Mouse (Mus musculus) testis, postnatal 10 days (tissue): Measurements from ENCODE around the gene Baiap2.

Experiments
- DNase-seq: peaks from one replicate; pipeline ENCODE4 v3.0.0; 2021; ENCODE audit warnings: low spot score

Baiap2 gene

GRCm38 (mm10) chr11:120012702-120013101, 70.1 kb downstream of the Baiap2 start:
- no peak for DNase-seq

GRCm38 (mm10) chr11:120013174-120013711, 70.7 kb downstream of the Baiap2 start:
- DNase-seq = peak; percentile 84

GRCm38 (mm10) chr11:120014758-120015157, 72.2 kb downstream of the Baiap2 start:
- DNase-seq = no peak

GRCm38 (mm10) chr11:120017011-120017410, 74.4 kb downstream of the Baiap2 start:
- no peak for DNase-seq

GRCm38 (mm10) chr11:120019542-120020440, 77.2 kb downstream of the Baiap2 start:
- DNase-seq = no peak

GRCm38 (mm10) chr11:120021367-120021766, 78.8 kb downstream of the Baiap2 start:
- no peak for DNase-seq

- no peak for DNase-seq
Measured at GRCm38 (mm10) chr11:120022216-120022615, 79.7 kb downstream of the Baiap2 start.

GRCm38 (mm10) chr11:120022841-120023240, 80.3 kb downstream of the Baiap2 start:
- DNase-seq = no peak

- DNase-seq = no peak
Measured at GRCm38 (mm10) chr11:120026941-120027340, 84.4 kb downstream of the Baiap2 start.

GRCm38 (mm10) chr11:120028319-120029092, 85.9 kb downstream of the Baiap2 start:
- no peak for DNase-seq

- DNase-seq = peak; percentile 66
Measured at GRCm38 (mm10) chr11:120029431-120030144, 87.0 kb downstream of the Baiap2 start.

GRCm38 (mm10) chr11:120030145-120030901, 87.8 kb downstream of the Baiap2 start:
- peak; percentile 68 for DNase-seq

GRCm38 (mm10) chr11:120032052-120032451, 89.5 kb downstream of the Baiap2 start:
- DNase-seq = no peak

GRCm38 (mm10) chr11:120033473-120033872, 90.9 kb downstream of the Baiap2 start:
- no peak for DNase-seq

GRCm38 (mm10) chr11:120034306-120034705, 91.7 kb downstream of the Baiap2 start:
- no peak for DNase-seq

GRCm38 (mm10) chr11:120034762-120035161, 92.2 kb downstream of the Baiap2 start:
- DNase-seq = no peak

- DNase-seq = no peak
Measured at GRCm38 (mm10) chr11:120039581-120039980, 97.0 kb downstream of the Baiap2 start.

GRCm38 (mm10) chr11:120040440-120040839, 97.9 kb downstream of the Baiap2 start:
- DNase-seq = no peak

GRCm38 (mm10) chr11:120041191-120042123, 98.9 kb downstream of the Baiap2 start:
- no peak for DNase-seq
